Mouse (Mus musculus): Measurements from ENCODE around the gene Cisd1. TPM values are rescaled to one million over a fixed set of nuclear protein-coding genes. Genes with fewer than 3 reads are reported as not detected.

The Cisd1 gene
- polyA plus RNA-seq (2015; fragmentation: Nextera tagmentation; extraction: Ambion mirVana): 79.3 and 96.5 TPM in 2 replicates

DNA sequence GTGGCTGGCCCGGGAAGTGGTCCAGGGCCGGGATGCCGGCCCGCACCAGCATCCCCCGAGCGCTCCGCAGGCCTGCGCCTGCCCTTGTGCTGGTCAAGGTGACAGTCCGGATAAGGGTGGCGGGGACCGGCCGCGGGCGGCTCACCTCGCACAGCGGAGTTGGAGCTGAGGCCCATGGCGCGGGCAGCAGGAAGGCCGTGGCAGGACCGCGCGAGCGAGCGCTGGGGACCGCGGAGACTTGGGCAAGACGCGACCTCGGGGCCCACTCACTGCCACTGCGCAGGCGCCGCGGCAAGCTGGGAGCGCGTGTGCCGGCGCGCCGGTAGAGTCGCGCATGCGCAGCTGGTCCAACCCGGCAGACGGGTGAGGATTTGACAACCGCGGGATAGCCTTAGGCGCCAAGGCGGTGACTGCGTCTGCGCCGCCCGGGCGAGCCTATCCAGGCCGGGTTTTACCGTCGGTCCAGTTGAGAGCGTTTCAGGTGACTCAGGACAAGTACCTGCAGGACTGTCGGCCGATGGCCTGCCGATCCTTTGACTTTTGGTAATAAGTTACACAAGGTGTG is at the start of gene Cisd1:
Gene Cisd1, minus strand, starts transcription at position 376 of the 565 bp plus-strand sequence.

DNA sequence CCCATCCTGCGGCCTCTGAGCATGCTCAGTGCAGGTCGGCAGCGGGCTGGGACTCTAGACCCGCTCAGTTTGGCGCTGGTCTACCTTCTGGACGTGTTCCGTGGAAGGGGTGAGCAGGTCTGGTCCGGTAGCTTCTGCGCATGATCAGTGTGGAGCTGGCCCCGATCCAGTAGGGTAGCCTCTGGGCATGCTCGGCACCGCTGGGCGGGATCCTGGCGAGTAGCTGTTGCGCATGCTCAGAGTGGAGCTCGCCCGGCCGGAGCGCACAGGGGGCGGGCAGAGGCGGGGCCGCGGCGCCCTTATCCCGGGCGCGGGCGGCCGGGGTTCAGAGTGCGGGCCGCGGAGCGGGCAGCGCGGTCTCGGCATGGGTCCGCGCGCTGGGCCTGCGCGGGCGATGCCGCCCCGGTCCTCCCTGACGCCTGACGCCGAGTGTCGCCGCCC is 2.8 kb upstream of the Cisd1 start, which contains the start of gene Ipmk:
Gene Ipmk, plus strand, starts transcription at position 255 of the 441 bp plus-strand sequence.

DNA sequence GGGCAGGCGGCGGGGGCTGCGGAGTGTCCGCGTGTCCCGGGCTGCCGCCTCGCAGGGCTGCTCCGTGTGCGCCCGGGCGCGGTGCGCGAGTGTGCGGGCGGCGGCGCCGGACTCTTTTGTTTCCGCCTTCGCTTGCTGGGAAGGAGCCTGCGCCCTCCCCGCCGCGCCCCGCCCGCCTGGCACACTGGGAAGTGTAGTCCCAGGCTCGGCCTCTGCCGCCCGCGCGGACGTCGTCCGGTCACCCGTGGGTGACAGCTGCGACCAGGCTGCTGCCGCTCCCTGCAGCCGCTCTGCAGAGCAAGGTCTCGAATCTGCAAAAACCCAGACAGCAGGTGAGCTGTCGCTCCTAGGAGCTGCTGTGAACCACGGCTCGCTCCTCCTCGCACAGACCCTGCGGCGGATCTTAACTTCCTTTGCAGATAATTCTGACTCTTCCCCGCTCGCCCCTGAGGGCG is 59.6 kb downstream of the Cisd1 start, which contains the start of gene Ube2d1:
Gene Ube2d1, minus strand, starts transcription at position 137 of the 455 bp plus-strand sequence.

Other genes starting within 250 kb of the Cisd1 start
- 9.1 and 11.1 TPM in 2 replicates for gene Bicc1, start 185.3 kb downstream of the Cisd1 start, polyA plus RNA-seq (2015; fragmentation: Nextera tagmentation; extraction: Ambion mirVana)
- gene Tfam, start 106.7 kb downstream of the Cisd1 start, polyA plus RNA-seq (2015; fragmentation: Nextera tagmentation; extraction: Ambion mirVana): 37.8 and 40.3 TPM in 2 replicates
- gene Ube2d1, start 59.7 kb downstream of the Cisd1 start, polyA plus RNA-seq (2015; fragmentation: Nextera tagmentation; extraction: Ambion mirVana): 12.6 and 15.8 TPM in 2 replicates
- 10.2 and 11.7 TPM in 2 replicates for gene Ipmk, start 2.8 kb upstream of the Cisd1 start, polyA plus RNA-seq (2015; fragmentation: Nextera tagmentation; extraction: Ambion mirVana)